Mouse (Mus musculus): ENCODE measurements around the gene Pgs1.

DNA sequence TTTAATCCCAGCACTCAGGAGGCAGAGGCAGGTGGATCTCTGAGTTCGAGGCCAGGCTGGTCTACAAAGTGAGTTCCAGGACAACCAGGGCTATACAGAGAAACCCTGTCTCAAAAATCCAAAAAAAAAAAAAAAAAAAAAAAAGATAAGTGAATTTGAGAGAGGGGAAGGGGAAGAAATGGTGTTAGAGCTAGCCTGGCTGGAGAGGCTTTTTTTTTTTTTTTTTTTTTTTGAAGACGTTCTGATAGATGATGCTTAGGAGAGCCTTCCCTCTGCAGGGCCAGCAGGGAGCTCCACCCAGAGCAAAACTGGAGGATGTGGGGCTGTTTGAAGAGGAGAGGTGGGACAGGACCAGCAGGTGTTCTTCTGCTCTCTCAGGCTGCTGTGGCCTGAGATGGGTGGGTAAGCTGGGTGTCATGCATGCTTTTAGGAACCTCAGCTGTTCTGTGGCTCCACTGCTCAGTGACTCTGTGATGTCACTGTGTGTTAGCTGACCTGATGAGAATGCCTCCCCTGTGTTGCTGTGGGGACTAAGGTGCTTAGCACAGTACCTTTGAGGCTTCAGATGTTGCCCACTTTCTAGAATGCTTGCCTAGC lies 14.3 kb upstream of the Pgs1 start:
- 0 out of 2 replicates have a peak, but pooled peaks have one; percentile 18 for TF ChIP-seq CTCF (IDR thresholded peaks at IDR 0.05; ENCODE audit: borderline replicate concordance, control insufficient read depth, extremely low read depth, insufficient read depth, low read length, poor library complexity)
- TF ChIP-seq POLR2A (IDR thresholded peaks at IDR 0.05; ENCODE audit: control insufficient read depth, extremely low read depth, insufficient read depth, low read length, poor library complexity), result no peak

Data from thymus, adult 2 months (tissue).